Mouse (Mus musculus): ENCODE measurements around the gene Hormad1.
"Not testable (repeated sequence)": the region's sequence is repeated elsewhere in the genome, so short reads cannot be mapped to it uniquely, and the experiment has no call there.

Hormad1 gene

DNA sequence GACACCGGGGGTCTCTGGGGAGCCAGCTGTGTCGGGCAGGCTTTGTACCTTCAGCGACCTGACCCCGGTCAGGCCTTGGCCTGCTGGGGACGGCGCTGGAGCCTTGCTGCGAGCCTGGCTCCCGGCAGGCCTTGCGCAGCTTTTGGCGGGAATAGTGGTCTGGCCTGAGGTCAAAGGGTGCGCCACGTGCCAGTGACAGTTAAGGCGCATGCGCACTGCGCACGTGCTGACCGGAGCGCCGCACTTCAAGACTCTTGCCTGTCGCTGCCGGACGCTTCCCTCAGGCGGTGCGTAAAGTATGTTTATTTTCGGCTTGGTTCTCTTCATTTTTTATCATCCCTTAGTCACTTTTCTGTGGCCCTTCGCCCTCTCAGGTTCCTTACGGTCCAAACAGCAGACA, at the start of gene Hormad1:
Gene Hormad1 (plus strand): TSS at position 241 of the 400 bp plus-strand sequence.
- DNase-seq (ENCODE audit: low read depth), result no peak

DNA sequence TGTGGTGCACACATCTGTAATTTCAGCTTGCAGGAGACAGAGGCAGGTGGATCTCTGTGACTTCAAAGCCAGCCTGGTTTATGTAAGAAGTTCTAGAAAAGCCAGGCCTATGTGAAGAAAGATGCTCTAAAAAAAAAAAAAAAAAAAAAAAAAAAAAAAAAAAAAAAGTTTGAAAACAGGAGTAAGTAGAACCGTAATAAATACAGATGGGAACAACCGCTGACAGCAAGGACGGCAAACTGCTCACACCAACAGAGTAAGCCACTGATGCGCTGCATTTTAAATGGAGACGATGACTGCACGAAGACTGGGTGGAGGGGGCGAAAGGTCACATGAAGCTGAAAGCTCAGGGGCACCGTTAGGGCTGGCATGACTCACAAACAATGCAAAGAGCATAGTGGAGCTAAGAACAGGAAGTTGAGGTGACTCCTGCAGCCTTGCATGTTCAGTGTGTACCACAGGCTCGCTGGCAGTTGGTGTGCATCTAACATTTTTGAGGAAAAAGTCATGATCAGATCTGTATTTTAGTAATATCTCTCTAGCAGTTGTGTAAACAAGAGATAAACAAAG, 47.8 kb upstream of the Hormad1 start:
- no peak for DNase-seq (ENCODE audit: low read depth)

DNA sequence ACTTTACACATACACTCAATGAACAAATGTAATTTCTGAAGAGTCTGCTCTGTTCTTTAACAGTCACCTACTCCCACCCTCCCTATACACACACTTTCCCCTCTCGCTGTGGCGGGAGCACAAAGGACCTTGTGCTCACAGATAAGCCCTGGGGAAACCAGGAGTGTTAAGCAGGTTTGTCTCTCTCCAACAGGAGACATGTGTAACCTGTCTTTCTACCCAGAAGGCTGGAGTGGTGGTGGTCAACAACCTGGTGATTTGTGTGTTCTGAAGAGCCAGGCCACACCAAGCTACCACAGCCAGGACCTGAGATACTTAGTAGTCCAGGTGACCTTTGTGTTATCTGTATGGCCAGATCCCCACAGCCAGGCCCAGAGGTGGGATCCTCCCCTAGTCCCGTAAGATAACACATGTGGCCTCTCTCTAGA, 42.8 kb upstream of the Hormad1 start:
- no peak for DNase-seq (ENCODE audit: low read depth)

DNA sequence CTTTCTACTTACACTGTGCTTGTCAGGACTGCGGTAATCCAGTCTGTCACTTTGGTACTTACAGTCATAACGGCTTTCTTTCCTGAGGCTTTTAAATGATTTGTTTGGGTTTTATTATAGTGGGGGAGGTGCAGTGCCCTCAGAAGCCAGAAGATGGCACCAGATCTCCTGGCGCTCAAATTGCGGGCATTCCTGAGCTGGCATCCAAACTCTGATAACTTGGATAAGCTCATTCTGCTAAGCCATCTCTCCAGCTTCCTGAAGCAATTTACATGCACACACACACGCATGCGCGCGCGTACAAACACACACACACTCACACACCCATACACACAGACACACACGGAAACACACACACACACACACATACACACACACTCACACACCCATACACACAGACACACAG, 42.0 kb upstream of the Hormad1 start:
- DNase-seq (ENCODE audit: low read depth), result no peak

DNA sequence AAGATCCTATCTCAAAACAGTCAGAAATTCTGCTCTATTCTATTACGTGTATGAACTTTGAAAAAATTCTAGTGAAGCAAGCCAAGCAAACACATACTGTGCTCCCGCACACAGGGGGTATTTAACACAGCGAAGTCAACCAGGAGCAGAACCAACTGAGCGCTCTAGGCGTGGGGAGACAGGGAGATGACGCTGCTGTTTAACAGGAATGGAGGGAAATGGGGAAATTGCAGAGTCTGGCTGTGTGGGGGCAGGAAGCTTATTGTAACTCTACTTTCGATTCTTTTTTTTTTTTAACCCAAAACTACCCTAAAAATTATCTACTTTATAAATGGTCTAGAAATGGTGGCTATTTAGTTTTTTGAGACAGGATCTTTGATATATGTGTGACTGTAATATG, 40.6 kb upstream of the Hormad1 start:
- DNase-seq (ENCODE audit: low read depth), result no peak

DNA sequence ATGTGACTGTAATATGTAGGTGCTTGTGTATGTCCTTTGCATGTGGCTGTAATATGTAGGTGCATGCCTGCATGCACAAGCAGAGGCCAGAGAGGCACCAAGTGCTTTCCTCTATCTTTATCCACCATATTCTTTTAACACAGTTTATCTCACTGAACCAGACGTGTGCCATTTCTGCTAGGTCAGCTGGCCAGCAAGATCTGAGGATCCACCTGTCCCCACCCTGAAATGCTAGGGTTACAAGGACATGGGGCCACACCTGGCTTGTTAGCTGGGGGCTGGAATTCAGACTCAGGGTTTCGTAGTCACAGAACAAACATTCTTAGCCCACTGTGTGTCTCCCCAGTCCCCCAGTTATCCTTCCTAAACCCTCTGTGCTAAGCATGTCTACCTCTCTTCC, 40.2 kb upstream of the Hormad1 start:
- DNase-seq (ENCODE audit: low read depth), result no peak

DNA sequence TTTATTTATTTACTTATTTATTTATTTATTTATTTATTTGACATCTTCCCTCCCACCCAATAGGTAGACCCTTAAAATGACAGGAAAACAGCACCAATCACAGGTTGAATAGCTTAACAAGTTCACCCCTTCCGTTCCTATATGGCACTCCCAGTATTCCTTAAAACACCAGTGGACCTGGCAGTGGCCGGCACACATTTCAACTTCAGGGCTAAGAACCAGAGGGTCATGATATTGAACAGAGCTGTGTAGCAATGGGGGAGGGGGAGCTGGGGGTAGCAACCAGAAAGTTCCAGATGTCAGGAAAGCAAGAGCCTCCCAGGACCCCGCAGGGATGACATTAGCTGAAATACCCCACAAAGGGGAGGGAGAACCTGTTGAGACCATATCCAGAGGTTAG, 39.4 kb upstream of the Hormad1 start:
- no peak for DNase-seq (ENCODE audit: low read depth)

DNA sequence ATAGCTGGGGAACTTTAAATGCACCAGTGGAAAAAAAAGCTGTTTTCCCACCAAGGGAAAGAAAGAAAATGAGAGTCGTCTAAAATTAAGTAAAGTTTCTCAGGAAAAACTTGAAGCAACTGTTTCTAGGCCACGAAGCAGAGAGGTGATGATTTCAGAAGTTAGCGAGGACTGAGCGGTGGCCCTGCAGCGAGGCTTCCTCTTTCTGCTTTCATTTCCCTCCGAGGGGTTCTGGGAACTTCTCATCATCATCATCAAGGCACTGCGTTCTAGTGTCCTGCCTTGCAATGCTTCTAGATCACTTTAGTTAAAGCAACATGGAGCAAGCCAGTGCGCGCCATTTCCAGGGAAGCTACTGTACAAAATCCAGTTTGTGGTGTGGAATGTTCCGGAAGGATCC, 38.3 kb upstream of the Hormad1 start:
- no peak for DNase-seq (ENCODE audit: low read depth)

DNA sequence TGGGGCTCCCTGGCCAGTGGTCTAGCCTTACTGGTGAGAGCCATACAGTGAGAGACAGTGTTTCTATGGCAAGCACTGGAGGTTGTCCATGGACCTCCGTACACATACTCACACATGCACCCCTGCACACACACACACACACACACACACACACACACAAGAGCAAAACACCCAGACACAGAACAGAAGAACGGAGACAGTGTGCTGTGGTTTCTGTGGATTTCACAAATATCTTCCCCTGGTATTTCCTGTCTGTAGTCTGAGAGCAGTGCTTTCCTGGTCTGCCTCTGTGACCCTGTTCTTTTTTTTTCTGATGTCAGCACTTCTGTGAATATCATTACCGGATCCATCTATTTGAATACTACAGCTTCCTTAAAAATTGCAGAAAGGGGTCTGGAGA, 35.8 kb upstream of the Hormad1 start:
- DNase-seq (ENCODE audit: low read depth), result no peak

DNA sequence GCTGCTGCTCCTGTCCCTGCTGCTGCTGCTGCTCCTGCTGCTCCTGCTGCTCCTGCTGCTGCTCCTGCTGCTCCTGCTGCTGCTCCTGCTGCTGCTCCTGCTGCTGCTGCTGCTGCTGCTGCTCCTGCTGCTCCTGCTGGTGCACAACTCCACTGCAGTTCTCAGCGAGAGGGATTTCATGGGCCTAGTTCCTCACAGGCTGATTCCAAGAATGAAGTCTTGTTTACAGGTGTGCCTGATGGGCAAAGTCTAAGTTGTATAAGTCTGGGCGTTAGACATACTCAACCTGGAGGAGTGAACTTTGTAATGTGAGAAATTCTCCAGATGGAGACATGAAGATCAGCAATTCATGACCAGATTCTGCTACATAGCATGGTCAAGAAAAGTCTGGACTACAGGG, 34.8 kb upstream of the Hormad1 start:
- DNase-seq (ENCODE audit: low read depth), result no peak

DNA sequence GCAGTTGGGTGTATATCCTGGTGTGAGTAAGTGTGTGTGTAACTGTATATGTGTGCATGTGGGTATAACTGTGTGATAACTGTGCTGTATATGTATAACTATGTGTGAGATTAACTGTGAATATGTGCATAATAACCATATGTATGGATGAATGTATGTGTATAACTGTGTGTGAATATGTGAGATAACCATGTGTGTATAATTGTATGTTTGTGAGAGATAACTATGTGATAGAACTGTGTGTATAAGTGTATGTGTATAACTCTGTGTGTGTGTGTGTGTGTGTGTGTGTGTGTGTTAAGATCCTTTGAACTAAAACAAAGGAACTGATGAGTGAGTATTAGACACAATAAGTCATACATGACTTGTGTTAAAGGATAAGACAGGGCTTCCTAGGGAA, 33.4 kb upstream of the Hormad1 start:
- DNase-seq (ENCODE audit: low read depth), result no peak

DNA sequence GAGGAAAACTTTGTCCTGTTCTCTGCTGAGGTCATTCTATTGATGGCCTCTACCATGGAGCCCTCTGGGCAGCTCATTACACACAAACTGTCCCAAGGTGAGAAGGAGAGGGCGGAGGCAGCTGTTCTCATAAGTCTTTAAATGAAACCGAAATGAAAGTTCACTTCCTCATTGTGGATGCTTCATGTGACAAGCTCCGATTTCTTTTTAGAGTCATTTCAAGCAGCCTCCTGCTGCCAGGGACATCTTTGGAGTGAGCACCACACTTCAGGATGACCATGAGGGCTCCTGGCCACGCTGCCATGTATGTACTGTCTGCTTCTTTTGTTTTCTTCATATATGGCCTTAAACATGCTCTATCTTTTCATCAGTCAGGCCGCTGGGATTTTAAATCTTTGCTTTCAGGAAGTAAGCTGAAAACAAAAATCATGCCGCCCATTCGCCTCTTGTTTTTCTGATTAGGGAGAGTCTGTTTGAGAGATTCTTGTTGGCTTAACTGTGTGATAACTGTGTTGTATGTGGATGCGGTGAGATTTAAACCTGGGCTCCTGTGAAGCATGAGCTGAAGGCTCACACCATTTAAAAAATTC, 32.8 kb upstream of the Hormad1 start, which contains the start of gene Ctss:
Gene Ctss (plus strand): TSS at position 165 of the 590 bp plus-strand sequence.
- no peak for DNase-seq (ENCODE audit: low read depth)

DNA sequence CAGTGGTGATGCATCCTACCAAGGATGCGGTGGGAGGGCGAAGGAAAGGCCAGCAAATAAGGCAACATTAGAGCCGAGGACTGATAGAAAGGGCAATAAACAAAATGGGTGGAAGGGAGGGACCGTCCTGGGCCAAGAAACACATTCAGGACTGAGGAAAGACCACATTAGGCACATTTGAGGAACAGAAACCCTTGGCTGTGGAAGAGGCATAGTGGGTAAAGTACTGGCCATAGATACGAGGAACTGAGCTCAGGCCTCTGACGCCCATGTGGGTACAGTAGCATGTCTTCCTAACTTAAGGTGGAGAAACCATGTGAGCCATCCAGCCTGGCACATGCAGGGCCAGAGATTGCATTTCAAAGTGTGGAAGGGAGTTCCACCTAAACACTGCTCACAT, 29.7 kb upstream of the Hormad1 start:
- no peak for DNase-seq (ENCODE audit: low read depth)

DNA sequence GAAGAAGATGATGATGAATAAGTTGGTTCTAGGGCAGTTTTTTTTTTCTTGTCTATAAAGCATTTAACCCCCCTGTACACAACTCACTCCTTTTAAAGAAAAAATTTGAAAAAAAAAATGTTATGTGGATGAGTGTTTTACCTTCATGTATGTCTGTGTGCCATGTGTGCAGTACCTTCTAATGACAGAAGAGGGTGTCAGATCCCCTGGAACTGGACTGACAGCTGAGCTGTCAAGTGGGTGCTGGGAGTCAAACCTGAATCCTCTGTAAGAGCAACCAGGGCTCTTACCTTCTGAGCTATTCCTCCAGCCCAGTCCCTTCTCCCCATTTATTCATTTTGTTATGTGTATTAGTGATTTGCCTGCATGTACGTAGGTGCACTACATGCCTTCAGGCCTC, 28.5 kb upstream of the Hormad1 start:
- no peak for DNase-seq (ENCODE audit: low read depth)

DNA sequence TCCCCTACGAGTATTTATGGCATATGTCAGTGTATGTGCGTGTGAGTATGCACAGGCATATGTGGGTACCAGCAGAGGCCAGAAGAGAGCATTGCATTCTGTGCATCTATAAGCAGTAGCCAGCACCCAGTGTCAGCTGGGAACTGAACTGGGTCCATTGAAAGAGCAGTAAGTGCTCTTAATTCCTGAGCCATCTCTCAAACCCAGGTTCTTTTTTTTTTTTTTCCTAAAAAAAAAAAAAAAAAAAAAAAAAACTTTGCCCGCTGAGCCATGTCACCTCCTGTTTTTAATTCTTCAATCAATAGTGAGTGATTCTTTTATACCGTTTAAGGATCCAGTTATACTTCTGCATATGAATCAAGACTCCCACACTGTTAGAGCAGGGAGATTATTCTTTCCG, 26.1 kb upstream of the Hormad1 start:
- no peak for DNase-seq (ENCODE audit: low read depth)

DNA sequence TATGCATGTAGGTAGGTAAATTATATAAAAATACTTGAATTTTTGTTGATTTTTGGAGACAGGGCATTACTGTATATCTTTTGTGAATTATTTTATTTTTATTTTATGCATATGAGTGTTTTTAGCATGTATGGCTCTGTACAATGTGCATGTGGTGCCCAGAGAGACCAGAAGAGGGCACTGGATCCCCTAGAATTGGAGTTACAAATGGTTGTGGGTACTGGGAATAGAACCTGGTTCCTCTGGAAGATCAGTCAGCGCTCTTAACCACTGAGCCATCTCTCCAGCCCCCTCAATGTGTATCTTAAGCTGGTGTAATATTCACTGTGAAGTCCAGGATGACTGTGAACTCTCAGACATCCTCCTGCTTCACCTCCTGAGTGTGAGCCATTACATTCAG, 24.6 kb upstream of the Hormad1 start:
- no peak for DNase-seq (ENCODE audit: low read depth)

DNA sequence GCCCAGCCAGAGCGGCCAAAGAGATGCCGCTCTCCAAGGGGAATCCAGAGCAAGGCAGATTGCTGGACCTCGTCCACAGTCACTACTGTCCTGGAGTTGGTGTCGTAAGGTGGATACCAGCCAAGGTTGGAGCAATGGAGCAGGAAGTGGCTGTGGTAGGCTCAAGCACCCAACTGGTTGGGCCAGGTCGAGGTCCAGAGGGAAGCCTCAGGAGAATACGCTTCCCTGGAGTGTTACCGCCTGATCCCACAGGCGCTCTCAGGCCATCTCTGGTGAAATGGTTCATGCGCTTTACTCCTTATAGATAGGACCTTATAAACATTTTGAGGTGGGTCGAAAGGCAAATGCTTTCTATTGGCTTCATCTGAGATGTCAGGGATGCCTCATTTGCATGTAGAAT, 20.5 kb upstream of the Hormad1 start:
- no peak for DNase-seq (ENCODE audit: low read depth)

DNA sequence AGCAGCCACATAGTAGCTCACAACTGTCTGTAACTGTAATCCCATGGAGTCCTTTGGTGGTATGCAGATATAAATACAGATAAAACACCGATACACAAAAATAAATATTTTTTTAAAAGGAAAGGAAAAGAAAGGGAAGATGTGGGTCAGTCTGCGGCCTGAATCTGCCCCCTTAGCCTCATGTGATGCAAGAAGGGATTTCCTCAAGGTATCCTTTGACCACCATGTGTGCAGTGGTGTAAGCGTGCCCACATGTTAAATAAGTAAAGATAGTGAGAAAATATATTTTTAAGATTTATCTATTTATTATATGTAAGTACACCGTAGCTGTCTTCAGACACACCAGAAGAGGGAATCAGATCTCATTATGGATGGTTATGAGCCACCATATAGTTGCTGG, 19.6 kb upstream of the Hormad1 start:
- no peak for DNase-seq (ENCODE audit: low read depth)

DNA sequence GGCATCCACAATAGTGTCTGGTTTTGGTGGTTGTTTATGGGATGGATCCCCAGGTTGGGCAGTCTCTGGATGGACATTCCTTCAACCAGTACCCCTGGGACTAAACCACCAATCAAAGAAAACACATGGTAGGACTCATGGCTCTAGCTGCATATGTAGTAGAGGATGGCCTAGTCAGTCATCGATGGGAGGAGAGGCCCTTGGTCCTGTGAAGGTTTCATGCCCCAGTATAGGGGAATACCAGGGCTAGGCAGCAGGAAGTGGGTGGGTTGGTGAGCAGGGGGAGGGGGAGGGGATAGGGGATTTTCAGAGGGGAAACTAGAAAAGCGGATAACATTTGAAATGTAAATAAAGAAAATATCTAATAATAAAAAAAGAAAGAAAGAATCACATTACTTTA, 18.3 kb upstream of the Hormad1 start:
- DNase-seq (ENCODE audit: low read depth), result not testable (repeated sequence)

DNA sequence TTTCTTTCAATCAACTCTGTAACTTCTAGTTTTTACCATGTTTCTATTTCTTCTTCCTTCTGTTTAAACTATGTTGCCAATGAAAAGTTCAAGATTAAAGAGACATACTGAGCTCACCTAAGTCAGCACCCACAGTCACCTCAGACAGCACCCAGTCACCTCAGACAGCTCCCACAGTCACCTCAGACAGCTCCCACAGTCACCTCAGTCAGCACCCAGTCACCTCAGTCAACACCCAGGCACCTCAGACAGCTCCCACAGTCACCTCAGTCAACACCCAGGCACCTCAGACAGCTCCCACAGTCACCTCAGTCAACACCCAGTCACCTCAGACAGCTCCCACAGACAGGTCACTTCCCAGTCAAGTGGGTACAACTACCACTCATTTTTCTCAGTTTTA, 17.3 kb upstream of the Hormad1 start:
- DNase-seq (ENCODE audit: low read depth), result no peak

DNA sequence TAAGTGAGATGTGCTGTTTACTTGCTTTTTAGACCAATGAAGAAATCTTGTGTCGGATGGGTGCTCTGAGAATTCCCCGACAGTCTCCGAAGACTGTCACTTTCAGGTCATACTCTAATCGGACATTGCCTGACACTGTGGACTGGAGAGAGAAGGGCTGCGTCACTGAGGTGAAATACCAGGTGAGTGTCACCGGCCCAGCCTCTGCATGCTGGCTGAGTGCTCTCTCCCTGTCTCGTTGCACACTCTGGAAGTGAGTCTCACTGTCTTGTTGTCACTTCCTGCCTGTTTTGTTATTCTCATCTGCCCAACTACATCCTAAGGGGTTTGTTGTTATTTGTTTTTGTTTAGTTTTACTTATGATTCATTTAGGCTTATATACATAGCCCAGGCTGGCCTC, 16.5 kb upstream of the Hormad1 start:
- no peak for DNase-seq (ENCODE audit: low read depth)

DNA sequence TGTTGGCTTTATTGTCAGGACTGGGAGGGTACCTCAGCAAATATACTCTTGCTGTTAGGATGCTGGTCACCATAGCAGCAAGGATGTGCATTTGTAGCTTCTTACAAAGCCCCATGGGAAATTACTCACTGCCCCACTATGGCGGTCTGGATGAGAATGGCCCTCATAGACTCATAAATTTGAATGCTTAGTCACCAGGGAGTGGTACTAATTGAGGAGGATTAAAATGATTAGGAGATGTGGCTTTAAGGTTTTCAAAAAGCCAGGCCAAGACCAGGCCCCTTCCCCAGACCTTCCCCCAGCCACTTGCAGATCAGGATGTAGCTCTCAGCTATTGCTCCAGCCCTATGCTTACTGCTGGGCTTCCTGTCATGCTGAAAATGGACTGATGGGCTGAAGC, 9.3 kb upstream of the Hormad1 start:
- DNase-seq (ENCODE audit: low read depth), result no peak

DNA sequence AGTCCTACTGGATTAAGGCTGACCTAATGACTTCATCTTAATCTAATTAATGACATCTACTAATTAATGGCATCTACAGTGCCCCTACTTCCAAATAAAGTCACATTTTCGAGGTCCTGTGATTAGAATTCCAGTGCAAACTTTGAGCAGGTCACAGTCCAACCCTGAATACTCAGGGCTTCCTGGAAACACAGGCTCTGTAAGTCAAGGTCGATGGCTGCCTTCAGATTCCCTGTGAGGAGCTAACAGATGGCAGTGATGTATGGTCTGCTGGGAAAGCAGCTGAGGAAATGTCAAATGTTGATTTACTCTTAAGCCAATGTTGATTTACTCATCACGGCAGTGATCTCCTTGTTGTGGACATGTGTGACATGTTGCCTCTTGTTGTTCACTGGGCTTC, 5.5 kb upstream of the Hormad1 start:
- no peak for DNase-seq (ENCODE audit: low read depth)

DNA sequence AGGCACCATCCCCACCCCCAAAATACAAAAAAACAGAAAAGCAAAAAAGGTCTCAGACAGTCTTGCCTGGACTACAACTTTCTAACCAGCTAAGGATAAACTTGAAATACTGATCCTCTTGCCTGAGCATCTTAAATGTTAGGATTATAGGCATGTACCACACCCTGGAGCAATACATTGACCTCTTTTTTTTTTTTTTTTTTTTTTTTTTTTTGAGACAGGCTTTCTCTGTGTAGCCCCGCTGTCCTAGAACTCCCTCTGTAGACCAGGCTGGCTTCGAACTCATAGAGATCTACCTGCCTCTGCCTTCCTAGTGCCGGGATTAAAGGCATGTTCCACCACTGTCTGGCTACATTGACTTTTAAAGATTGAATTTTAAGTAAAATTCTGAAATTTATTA, 1.3 kb downstream of the Hormad1 start:
- DNase-seq (ENCODE audit: low read depth), result no peak

Data from c-Kit-positive CD71-negative TER-119-negative erythroid progenitor cells, embryonic 14.5 days (primary cell).